In genomic region chr14:30722406-30722805, GRCm38 (mm10) we compare ENCODE assay signal across 17 mouse cellular contexts.
"Had no signal": no experiment of that assay in that cellular context is flagged by ENCODE, and none has a peak within 500 bp of the region (broad histone marks: within the 10 kb centered on the region; RNA-seq: fewer than 3 reads in every experiment).

No protein-coding gene starts in this region.

- H3K27ac ChIP-seq: kidney, postnatal 0 days; limb, embryonic 10.5 days; limb, embryonic 13.5 days; liver, embryonic 14.5 days; lung, embryonic 15.5 days; neural tube, embryonic 12.5 days; neural tube, embryonic 15.5 days had no signal

- H3K27me3 ChIP-seq: limb, embryonic 13.5 days; lung, embryonic 15.5 days; neural tube, embryonic 12.5 days; neural tube, embryonic 15.5 days had no signal

- DNase-seq: kidney, adult 18-20 months; liver; liver, postnatal 0 days; lung, postnatal 10 days; lung, postnatal 36 days; midbrain, embryonic 14.5 days; right cerebral cortex, postnatal 25 days; spleen, adult 18-20 months; thymus, adult 18-20 months; thymus, postnatal 4 days had no signal

- H3K9me3 ChIP-seq: limb, embryonic 10.5 days; limb, embryonic 13.5 days; lung, embryonic 15.5 days; neural tube, embryonic 12.5 days; neural tube, embryonic 15.5 days had no signal

- H3K4me3 ChIP-seq: limb, embryonic 10.5 days; limb, embryonic 13.5 days; lung, embryonic 15.5 days; neural tube, embryonic 12.5 days; neural tube, embryonic 15.5 days had no signal

- ATAC-seq: liver, postnatal 0 days had no signal

- H3K4me1 ChIP-seq: limb, embryonic 10.5 days; limb, embryonic 13.5 days had no signal

- H3K36me3 ChIP-seq: limb, embryonic 10.5 days; limb, embryonic 13.5 days; lung, embryonic 15.5 days; neural tube, embryonic 12.5 days; neural tube, embryonic 15.5 days had no signal
